Mouse (Mus musculus) heart, postnatal 10 days (tissue): Measurements from ENCODE around the gene Sept14. TPM values are rescaled to one million over a fixed set of nuclear protein-coding genes. Genes with fewer than 3 reads are reported as not detected.

Source experiments
- DNase-seq, 2 experiments: peaks; one replicate each; pipeline ENCODE4 v3.0.0; 2021
- intact Hi-C: fragments of 180-260 bp; cut with DNase I; formaldehyde crosslinking; loops from one replicate; pipeline ENCODE4 v1.15.1; 2025
- total RNA-seq, 2 experiments: library from RNA; stranded (reverse); gene quantifications; 2 replicates each; pipeline ENCODE4 v1.2.3; 2021

The Sept14 gene
- total RNA-seq, 2 experiments from 2014 or later, result not detected

DNA sequence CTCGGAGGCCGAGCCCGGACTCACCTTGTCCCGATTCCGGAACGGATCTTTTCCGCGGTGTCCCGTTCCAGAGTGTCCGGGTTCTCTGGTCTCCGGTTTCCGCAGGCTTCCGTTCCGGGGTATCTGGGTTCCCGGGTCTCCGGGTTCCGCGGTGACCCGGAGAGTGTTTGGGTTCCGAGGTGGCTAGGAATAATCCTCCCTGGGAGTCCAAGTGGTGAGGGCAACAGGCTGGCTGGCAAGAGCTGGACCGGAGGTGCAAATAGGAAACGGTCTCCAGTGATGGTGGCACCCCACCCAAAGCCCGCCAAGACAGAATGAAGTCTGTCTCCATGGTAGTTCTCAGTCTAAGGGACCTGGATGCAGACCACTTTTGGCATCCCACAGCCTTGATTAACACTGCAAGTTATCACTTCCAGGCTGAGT, 38.3 kb downstream of the Sept14 start, which contains the start of gene Zfp11:
TSS of gene Zfp11 (minus strand) at position 64 of the 423 bp plus-strand sequence.
- DNase-seq, result peak; percentile 88 to 94
- intact Hi-C loops, result loop anchor here (2.0 kb wide), 2 partner anchors 45 to 55 kb away; partner anchors contain the start of genes Mrps17 and Nipsnap2

DNA sequence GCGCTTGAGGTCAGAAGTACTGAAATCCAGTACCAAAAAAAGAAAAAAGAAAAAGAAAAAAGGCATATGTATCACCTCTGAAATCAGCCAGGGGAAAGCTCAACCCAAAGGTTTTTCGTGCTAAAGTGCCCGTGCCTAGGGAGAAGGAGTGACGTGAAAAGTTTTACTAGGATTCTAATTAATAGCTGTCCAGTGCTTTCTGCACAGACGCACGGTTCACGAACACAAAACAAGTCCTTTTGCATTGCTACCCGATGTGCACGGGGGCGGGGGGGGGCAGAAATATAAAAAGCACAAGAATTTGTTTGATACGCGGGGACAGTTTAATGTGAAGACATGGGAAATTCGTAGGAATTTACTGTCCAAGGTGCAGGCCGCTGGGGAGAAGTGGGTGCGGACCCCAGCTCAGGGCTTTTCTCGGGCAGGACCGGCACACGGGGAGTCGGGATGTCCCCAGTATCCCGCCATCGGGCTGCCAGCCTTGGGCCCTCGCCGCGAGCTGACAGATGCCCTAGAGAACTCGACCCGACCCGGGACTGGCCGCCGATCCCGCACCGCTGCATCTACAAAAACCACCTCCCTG, 38.8 kb downstream of the Sept14 start:
- intact Hi-C loops, result loop anchor here (2.0 kb wide), 2 partner anchors 45 to 55 kb away; partner anchors contain the start of genes Mrps17 and Nipsnap2
- DNase-seq, result no peak

DNA sequence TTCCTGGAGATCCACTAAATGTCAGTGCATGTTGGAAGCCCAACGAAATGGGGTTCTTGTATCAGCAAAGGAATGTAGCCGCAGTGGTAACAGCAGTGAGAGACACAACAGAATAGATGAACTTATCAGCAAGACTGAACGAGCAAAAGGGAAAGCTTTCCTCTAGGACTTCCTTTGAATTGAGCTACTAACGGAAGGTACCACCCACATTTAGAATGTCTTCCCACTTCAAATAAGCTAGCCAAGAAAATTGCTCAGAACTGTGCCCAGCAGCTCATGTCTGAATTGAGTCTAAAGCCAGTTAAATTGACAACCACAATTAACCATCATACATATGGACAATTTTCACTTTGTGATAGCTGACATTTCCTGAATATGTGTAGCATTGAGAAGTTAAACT, 40.5 kb downstream of the Sept14 start:
- intact Hi-C loops, result no loop called here
- no peak for DNase-seq

DNA sequence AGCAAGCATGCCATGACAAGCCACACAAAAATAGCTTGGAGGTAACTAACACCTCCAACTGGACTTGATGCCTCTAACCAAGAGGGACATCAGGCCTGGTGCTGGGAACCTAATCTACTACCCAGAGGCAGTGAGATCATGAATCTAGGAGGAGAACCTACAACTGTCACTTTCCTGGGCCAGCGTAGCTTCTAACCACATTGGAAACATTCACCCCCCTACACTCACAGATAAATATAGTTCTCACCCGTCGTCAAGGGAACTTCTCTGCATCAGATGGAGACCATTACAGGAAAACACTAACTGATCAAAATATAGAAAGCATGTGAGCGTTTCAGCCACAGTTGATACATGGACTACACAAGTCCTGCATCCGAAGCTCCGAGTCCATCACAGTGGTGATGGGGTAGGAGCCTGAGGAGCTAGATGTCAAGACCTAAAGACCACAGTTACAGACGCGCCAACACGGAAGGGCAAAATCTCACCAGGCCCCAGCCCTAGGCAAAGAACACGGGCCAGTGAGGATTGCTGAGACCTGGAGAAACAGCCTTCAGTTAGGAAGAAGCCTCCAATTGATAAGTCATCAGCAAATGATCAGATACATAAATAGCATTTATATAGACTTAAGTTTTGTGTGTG, 41.9 kb downstream of the Sept14 start:
- intact Hi-C loops, result no loop called here
- no peak for DNase-seq

DNA sequence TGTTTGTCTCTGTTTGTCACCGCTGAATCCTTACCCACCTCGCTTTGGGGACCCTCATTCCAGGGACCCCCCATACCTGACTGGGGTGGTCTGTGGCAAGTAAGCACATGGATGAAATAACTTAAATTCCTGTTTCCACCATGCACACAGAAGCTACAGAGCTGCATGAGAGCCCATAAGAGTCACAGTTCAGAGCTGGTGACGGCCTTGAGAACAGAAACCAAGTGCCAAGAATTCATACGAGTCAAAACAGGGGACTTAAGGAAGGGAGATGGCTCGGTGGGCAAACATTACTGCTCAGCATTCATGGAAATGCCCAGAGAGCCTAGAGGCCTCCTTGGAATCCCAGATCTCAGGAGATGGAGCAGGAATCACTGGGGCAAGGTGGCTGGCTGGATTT, 44.2 kb downstream of the Sept14 start:
- DNase-seq, result no peak
- intact Hi-C loops, result no loop called here

DNA sequence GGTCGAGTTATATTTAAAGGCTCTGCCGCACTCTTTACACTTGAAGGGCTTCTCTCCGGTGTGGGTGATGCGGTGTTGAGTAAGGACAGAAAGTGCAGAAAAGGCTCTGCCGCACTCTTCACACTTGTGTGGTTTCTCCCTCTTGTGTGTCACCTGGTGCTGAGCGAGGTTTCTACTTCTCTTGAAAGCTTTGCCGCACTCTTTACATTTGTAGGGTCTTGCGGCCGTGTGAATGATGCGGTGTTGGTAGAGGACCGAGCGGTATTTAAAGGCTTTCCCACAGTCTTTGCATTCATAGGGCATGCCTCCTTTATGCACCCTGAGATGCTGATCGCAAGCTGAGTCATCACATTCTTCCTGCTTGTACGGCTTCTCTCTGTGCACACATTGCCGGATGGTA, 50.4 kb downstream of the Sept14 start:
- intact Hi-C loops, result no loop called here

DNA sequence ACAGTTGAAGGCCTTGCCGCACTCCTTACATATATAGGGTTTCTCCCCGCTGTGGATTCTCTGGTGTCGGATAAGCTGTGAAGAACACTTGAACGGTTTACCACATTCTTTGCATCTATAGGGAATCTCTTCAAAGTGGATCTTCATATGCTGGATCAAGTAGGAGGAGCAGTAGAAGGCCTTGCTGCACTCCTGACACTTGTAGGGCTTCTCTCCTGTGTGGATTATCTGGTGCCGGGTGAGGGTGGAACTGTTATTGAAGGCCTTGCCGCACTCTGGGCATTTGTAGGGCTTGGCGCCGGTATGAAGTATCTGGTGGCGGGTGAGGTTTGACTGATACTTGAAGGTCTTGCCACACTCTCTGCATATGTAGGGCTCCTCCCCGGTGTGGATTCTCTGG, 51.3 kb downstream of the Sept14 start:
- intact Hi-C loops, result no loop called here
- no peak for DNase-seq

More for the DNA sequence above, 50.4 kb downstream of the Sept14 start:
- DNase-seq, result no peak

DNA sequence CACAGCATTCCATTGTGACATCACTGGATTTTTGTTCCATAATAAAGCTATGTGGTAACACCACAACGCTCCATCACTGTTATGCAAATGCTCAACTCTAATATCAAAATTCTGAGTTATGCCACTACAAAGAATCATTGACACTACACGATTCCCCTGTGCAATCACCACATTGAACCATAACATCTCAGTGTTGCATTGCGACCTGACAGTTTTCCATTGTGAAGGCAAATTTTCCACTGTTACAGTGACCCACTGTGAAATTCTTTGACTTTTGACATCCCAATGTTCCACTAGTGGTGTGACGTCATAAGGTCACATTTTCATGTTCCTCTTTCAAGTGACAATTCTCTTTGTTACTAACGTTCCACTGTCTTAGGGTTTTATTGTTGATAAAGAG, 57.5 kb downstream of the Sept14 start:
- intact Hi-C loops, result no loop called here
- DNase-seq, result no peak

Other genes starting within 250 kb of the Sept14 start
- gene Sfswap, start 207.3 kb downstream of the Sept14 start, total RNA-seq, result 10 to 100 TPM; 48.7 to 50.1 TPM
- 1 to 10 TPM in 1 of 2 experiments, under 1 TPM in 1; 0.89 to 1.7 TPM for gene Mmp17, start 124.3 kb downstream of the Sept14 start, total RNA-seq
- 1 to 10 TPM; 4.0 to 4.2 TPM for gene Zfp11, start 38.4 kb downstream of the Sept14 start, total RNA-seq
- 10 to 100 TPM; 88.6 to 91.5 TPM for gene Mrps17, start 7.0 kb upstream of the Sept14 start, total RNA-seq
- gene Nipsnap2, start 16.6 kb upstream of the Sept14 start, total RNA-seq, result 100 to 1,000 TPM; 591 to 619 TPM
- gene Psph, start 78.9 kb upstream of the Sept14 start, total RNA-seq, result 10 to 100 TPM; 12.4 to 15.9 TPM
- gene Sumf2, start 138.5 kb upstream of the Sept14 start, total RNA-seq, result 10 to 100 TPM; 15.2 to 15.6 TPM
- 100 to 1,000 TPM; 922 to 943 TPM for gene Chchd2, start 179.0 kb upstream of the Sept14 start, total RNA-seq
- gene Zbed5, start 187.2 kb upstream of the Sept14 start, total RNA-seq, result under 1 TPM; 0.89 to 0.97 TPM
- gene Phkg1, start 190.0 kb upstream of the Sept14 start, total RNA-seq, result 1 to 10 TPM; 3.2 to 5.7 TPM
- gene Nupr1l, start 200.0 kb upstream of the Sept14 start, total RNA-seq, result under 1 TPM; 0.48 to 0.82 TPM
- 10 to 100 TPM; 18.5 to 19.9 TPM for gene Vkorc1l1, start 233.5 kb upstream of the Sept14 start, total RNA-seq